18 mouse cellular contexts compared by ENCODE assay signal in genomic region chr4:97912155-97912554, GRCm38 (mm10).
DNase-seq lines count a peak whose midpoint lies in the region; ATAC-seq and TF ChIP-seq lines count a peak whose summit lies in the region.
"Had no signal": no experiment of that assay in that cellular context is flagged by ENCODE, and none has a peak within 500 bp of the region (broad histone marks: within the 10 kb centered on the region; RNA-seq: fewer than 3 reads in every experiment).

No protein-coding gene starts in this region.

- TF ChIP-seq EP300 in heart, adult 2 months (IDR thresholded peaks at IDR 0.05; ENCODE audit: insufficient read depth, low read depth, low read length), result no peak

- no peak overlapping the region for H3K4me3 ChIP-seq in heart, adult 2 months
- no peak overlapping the region for H3K4me3 ChIP-seq in neural tube, embryonic 13.5 days
- no peak overlapping the region for H3K4me3 ChIP-seq in neural tube, embryonic 15.5 days (replicated peaks)
- H3K4me3 ChIP-seq: embryonic facial prominence, embryonic 13.5 days; heart, embryonic 15.5 days; limb, embryonic 10.5 days had no signal

- H3K27me3 ChIP-seq in heart, adult 2 months (ENCODE audit: control insufficient read depth, insufficient read depth, low read length), result no peaks in the 10 kb centered on the region
- no peaks in the 10 kb centered on the region for H3K27me3 ChIP-seq in neural tube, embryonic 13.5 days
- no peaks in the 10 kb centered on the region for H3K27me3 ChIP-seq in neural tube, embryonic 15.5 days (replicated peaks)
- H3K27me3 ChIP-seq: embryonic facial prominence, embryonic 13.5 days; heart, embryonic 15.5 days; Patski had no signal

- intact Hi-C loops in heart, adult 2 months (cut with DNase I), result no loop called here

- no peak overlapping the region for H3K4me2 ChIP-seq in neural tube, embryonic 13.5 days
- H3K4me2 ChIP-seq in neural tube, embryonic 15.5 days, result no peak overlapping the region
- H3K4me2 ChIP-seq: embryonic facial prominence, embryonic 13.5 days; heart, embryonic 15.5 days; lung, embryonic 14.5 days had no signal

- H3K36me3 ChIP-seq in heart, adult 2 months (ENCODE audit: control insufficient read depth, insufficient read depth, low read length), result peaks cover 25% of the 10 kb centered on the region
- H3K36me3 ChIP-seq in neural tube, embryonic 13.5 days, result no peaks in the 10 kb centered on the region
- no peaks in the 10 kb centered on the region for H3K36me3 ChIP-seq in neural tube, embryonic 15.5 days
- H3K36me3 ChIP-seq: embryonic facial prominence, embryonic 13.5 days; heart, embryonic 15.5 days; limb, embryonic 10.5 days had no signal

- peak; percentile 65 for ATAC-seq in neural tube, embryonic 13.5 days (ENCODE audit: low read depth)
- ATAC-seq in neural tube, embryonic 15.5 days (ENCODE audit: low FRiP score), result no peak
- ATAC-seq: intestine, postnatal 0 days; Patski had no signal

- peak; percentile 53 for DNase-seq in cerebellum, adult 9-10 months
- DNase-seq in cerebellum, postnatal 25 days, result no peak
- no peak for DNase-seq in heart, adult 2 months
- no peak for DNase-seq in heart, postnatal 4 days
- no peak for DNase-seq in neural tube, embryonic 10.5 days (ENCODE audit: extremely low spot score, low spot score)
- no peak for DNase-seq in urinary bladder, postnatal 4 days (ENCODE audit: low spot score in 2 of 2)
- DNase-seq: cerebellum, adult 8-10 months; gastrocnemius, postnatal 36 days; kidney, postnatal 14 days; lung, embryonic 14.5 days; right cerebral cortex, postnatal 14 days had no signal

- no peak for TF ChIP-seq POLR2A in heart, adult 2 months (IDR thresholded peaks at IDR 0.05; ENCODE audit: insufficient read depth, low read depth, low read length)

- no peak overlapping the region for H3K9ac ChIP-seq in heart, adult 2 months (ENCODE audit: low read depth, low read length)
- no peak overlapping the region for H3K9ac ChIP-seq in neural tube, embryonic 13.5 days
- H3K9ac ChIP-seq in neural tube, embryonic 15.5 days (replicated peaks), result no peak overlapping the region
- H3K9ac ChIP-seq: embryonic facial prominence, embryonic 13.5 days; heart, embryonic 15.5 days; lung, embryonic 14.5 days had no signal

- peak overlapping the region; percentile 79 for H3K27ac ChIP-seq in heart, adult 2 months
- H3K27ac ChIP-seq in neural tube, embryonic 13.5 days (replicated peaks), result no peak overlapping the region
- 0 out of 2 replicates have a peak overlapping the region, but pooled peaks have one; percentile 33 for H3K27ac ChIP-seq in neural tube, embryonic 15.5 days (replicated peaks)
- H3K27ac ChIP-seq: embryonic facial prominence, embryonic 13.5 days; heart, embryonic 15.5 days; limb, embryonic 10.5 days had no signal

- no peaks in the 10 kb centered on the region for H3K9me3 ChIP-seq in neural tube, embryonic 13.5 days
- H3K9me3 ChIP-seq in neural tube, embryonic 15.5 days (replicated peaks), result no peaks in the 10 kb centered on the region
- H3K9me3 ChIP-seq: embryonic facial prominence, embryonic 13.5 days; heart, embryonic 15.5 days; limb, embryonic 10.5 days had no signal

- peaks cover 9% of the 10 kb centered on the region for H3K79me2 ChIP-seq in heart, adult 2 months (replicated peaks; ENCODE audit: control insufficient read depth, insufficient read depth, low read length)

- H3K4me1 ChIP-seq in heart, adult 2 months (ENCODE audit: control insufficient read depth, insufficient read depth, low read length), result peaks cover 14% of the 10 kb centered on the region
- peaks cover 52% of the 10 kb centered on the region for H3K4me1 ChIP-seq in neural tube, embryonic 13.5 days (replicated peaks)
- peaks cover 25% of the 10 kb centered on the region for H3K4me1 ChIP-seq in neural tube, embryonic 15.5 days

- WGBS in heart, adult 2 months, result 50% methylated on average over 6 of the region's 6 CpGs
- 44% methylated on average over 6 of the region's 6 CpGs for WGBS in neural tube, embryonic 13.5 days
- 48% methylated on average over 6 of the region's 6 CpGs for WGBS in neural tube, embryonic 15.5 days

- TF ChIP-seq CTCF in heart, adult 2 months (IDR thresholded peaks at IDR 0.05), result no peak
